Mouse (Mus musculus) heart, adult 2 months (tissue): Measurements from ENCODE around the gene Nceh1.

ENCODE experiments used
- CTCF ChIP-seq: fragments of 200-600 bp; IDR thresholded peaks from 2 replicates; pipeline ENCODE4 v1.8.1; 2022; ENCODE audit warnings: antibody characterized with exemption, mild to moderate bottlenecking, moderate library complexity
- EP300 ChIP-seq: fragments of 200-500 bp; IDR thresholded peaks from 2 replicates; pipeline ENCODE4 v1.6.1; 2011; ENCODE audit warnings: low read depth, low read length, control low read depth; ENCODE audit not compliant: insufficient read depth
- POLR2A ChIP-seq: fragments of 200-500 bp; IDR thresholded peaks from 2 replicates; pipeline ENCODE4 v1.6.1; 2011; ENCODE audit warnings: mild to moderate bottlenecking, low read depth, low read length, control low read depth; ENCODE audit not compliant: insufficient read depth

GRCm38 (mm10) chr3:27300451-27300850, 117.7 kb downstream of the Nceh1 start:
- no peak for TF ChIP-seq EP300
- no peak for TF ChIP-seq POLR2A
- TF ChIP-seq CTCF = no peak
